Mouse (Mus musculus) limb, embryonic 13.5 days (tissue): ENCODE data around the gene Mrpl33. TPM values are rescaled to one million over a fixed set of nuclear protein-coding genes. Genes with fewer than 3 reads are reported as not detected.
A peak's percentile ranks its signal among the peaks of the same experiment; 100 is the strongest.
"Not testable (repeated sequence)": the region's sequence is repeated elsewhere in the genome, so short reads cannot be mapped to it uniquely, and the experiment has no call there.

Source experiments
- ATAC-seq: fragments of 200-750 bp; cut with Nextera tagmentation; 2 replicates; pipeline ENCODE4 v1.8.0; 2017; ENCODE audit warnings: low read depth, moderate number of reproducible peaks, moderate TSS enrichment; ENCODE audit not compliant: low FRiP score
- H3K27ac ChIP-seq: fragments of 300-500 bp; sonication (generic); 2 replicates; pipeline ENCODE4 v1.5.1; 2015; ENCODE audit warnings: inconsistent platforms, mild to moderate bottlenecking, moderate library complexity
- H3K27me3 ChIP-seq: fragments of 300-500 bp; sonication (generic); 2 replicates; pipeline ENCODE4 v1.6.1; 2015; ENCODE audit warnings: mild to moderate bottlenecking, inconsistent platforms
- H3K36me3 ChIP-seq: fragments of 300-500 bp; sonication (generic); 2 replicates; pipeline ENCODE4 v1.6.1; 2015; ENCODE audit warnings: inconsistent platforms, mild to moderate bottlenecking, moderate library complexity
- H3K4me1 ChIP-seq: fragments of 300-500 bp; sonication (generic); 2 replicates; pipeline ENCODE4 v1.6.1; 2015; ENCODE audit warnings: inconsistent platforms
- H3K4me2 ChIP-seq: fragments of 300-500 bp; sonication (generic); replicated peaks from 2 replicates; pipeline ENCODE4 v1.6.1; 2015; ENCODE audit warnings: inconsistent platforms, mild to moderate bottlenecking, moderate library complexity
- H3K4me3 ChIP-seq: fragments of 300-500 bp; sonication (generic); 2 replicates; pipeline ENCODE4 v1.5.1; 2015; ENCODE audit warnings: moderate library complexity, mild to moderate bottlenecking, inconsistent platforms
- H3K9ac ChIP-seq: fragments of 300-500 bp; sonication (generic); 2 replicates; pipeline ENCODE4 v1.6.1; 2015; ENCODE audit warnings: mild to moderate bottlenecking, inconsistent platforms
- H3K9me3 ChIP-seq: fragments of 300-500 bp; sonication (generic); 2 replicates; pipeline ENCODE4 v1.6.1; 2016; ENCODE audit warnings: inconsistent platforms
- WGBS: fragments of 180-500 bp; shearing (Covaris S2); methylation state at CpG from one replicate; pipeline ENCODE4 v1.1.7; 2015; 5-methylcytosine and 5-hydroxymethylcytosine counted together
- polyA plus RNA-seq: library from polyadenylated mRNA; unstranded; fragments of >200 nt; fragmentation: Nextera tagmentation; extraction: Ambion mirVana; gene quantifications from 2 replicates; pipeline ENCODE4 v1.2.1, GENCODE M21; 2015

The Mrpl33 gene
- polyA plus RNA-seq, 1 experiment from 2014 or later = 259 TPM

DNA sequence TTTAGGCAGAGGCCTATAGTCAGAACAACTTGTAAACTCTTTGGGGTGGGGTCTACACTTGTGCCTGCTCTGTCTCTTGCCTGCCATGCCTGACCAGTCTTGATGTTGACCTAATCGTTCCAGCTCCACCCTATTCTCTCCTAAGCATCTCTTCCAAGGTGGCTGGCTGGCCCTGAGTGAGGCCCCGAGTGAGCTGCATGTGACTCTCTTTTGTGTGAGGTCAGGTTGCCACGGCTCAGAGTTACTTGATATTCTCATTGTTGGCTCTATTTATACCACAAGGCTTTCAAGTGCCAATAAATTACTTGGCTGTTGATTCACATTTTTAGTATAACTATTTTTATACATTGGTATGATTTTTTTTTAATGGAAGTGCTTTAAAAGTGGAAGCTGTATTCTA is 30.4 kb downstream of the Mrpl33 start:
- H3K4me3 ChIP-seq = no peak overlapping the region
- H3K36me3 ChIP-seq = peaks cover 6% of the 10 kb centered on the region
- no peaks in the 10 kb centered on the region for H3K27me3 ChIP-seq
- H3K9ac ChIP-seq = no peak overlapping the region
- H3K4me2 ChIP-seq = no peak overlapping the region
- WGBS = 56% methylated on average over 3 of the region's 3 CpGs
- H3K4me1 ChIP-seq = peaks cover 12% of the 10 kb centered on the region
- no peak for ATAC-seq
- no peak overlapping the region for H3K27ac ChIP-seq
- H3K9me3 ChIP-seq = no peaks in the 10 kb centered on the region

DNA sequence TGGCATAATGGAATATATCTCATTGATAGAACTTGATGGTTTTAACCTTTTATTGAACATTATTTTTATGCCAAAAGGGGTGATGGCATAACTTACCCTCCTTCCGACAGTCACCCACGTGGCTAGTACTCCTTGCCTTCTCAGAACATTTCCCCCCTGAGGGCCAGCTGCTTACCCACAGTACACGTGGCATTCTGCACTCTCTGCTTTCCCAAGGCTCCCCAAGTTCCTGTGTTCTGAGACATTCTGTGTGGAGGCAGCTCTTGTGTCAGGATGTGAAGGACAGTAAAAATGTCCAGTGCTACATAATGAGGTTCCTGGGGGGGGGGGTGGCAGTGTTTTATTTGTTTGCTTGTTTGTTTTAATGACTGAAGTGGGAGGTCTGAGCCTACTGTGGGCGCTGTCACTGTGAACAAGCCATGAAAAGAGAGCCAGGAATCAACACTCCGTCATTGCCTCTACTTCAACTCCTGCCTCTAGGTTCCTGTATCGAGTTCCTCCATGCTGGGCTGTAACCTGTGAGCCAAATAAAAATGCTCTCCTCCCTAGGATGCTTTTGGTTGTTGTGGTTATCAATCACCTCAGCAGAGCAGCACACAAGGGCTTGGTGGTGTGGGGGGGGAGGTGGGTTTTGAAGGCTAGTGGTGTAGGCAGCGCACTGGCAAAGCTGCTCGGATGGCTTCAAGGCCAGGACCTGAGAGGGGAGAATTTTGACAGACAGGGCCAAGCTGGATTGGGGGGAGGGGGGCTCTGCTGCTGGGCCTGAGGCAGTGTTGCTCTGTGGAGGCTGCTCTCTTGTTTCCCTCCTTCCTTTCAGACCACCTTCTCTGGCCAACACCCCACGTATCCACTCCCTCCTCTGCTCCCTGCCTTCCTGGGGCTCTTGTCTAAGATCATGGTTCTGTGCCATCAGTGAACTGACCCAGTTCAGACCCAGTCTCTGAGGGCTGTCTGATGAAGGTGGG is 31.1 kb downstream of the Mrpl33 start:
- H3K4me3 ChIP-seq = no peak overlapping the region
- no peak for ATAC-seq
- H3K9ac ChIP-seq = no peak overlapping the region
- H3K4me1 ChIP-seq = peaks cover 12% of the 10 kb centered on the region
- no peak overlapping the region for H3K27ac ChIP-seq
- 46% methylated on average over 9 of the region's 9 CpGs for WGBS
- H3K9me3 ChIP-seq = no peaks in the 10 kb centered on the region
- no peaks in the 10 kb centered on the region; the same call in none of the 2 replicates for H3K36me3 ChIP-seq
- H3K27me3 ChIP-seq = no peaks in the 10 kb centered on the region
- no peak overlapping the region for H3K4me2 ChIP-seq

DNA sequence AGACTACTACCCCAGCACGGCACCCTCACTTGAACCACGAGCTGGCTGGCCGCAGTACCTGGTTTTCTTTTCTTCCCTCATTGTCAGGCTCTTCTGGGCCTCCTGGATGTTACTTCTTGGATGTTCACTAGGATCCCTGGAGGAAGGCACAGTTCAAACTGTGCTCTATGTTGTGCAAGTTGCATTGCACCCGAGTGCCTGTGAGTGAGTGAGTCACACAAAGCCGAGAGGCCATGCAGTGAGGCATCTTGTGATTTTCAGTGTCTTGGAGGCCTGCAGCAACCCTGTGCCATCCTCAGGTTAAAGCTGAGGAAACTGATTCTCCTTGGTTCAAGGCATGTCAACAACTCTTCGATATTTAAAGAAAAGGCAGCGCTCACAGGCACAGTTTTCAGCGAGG is 31.8 kb downstream of the Mrpl33 start:
- Histone ChIP-seq H3K4me3 (no peak overlapping the region), H3K36me3 (no peaks in the 10 kb centered on the region; the same call in none of the 2 replicates), H3K4me2 (no peak overlapping the region), H3K27ac (no peak overlapping the region), H3K9ac (no peak overlapping the region), H3K9me3 (no peaks in the 10 kb centered on the region), H3K27me3 (no peaks in the 10 kb centered on the region), H3K4me1 (peaks cover 12% of the 10 kb centered on the region)
- 85% methylated on average over 8 of the region's 8 CpGs for WGBS
- no peak for ATAC-seq

DNA sequence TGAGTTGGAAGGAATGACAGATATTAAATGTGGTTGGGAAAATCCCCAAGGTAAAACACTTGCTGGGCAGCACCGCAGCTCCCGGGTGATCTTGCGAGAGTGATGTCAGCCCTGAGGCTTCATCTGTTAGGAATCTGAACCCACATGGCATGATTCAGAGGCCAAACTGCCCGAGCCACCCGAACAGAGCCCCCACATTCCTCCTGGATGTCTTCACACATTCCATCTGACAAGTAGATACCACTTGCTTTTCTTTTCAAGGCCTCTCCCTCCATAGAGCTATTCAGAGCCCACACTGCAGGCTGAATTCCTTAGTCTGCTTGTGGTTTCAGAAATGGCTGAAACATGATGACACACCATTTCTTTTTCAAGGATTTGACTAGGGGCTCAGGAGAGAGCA is 33.3 kb downstream of the Mrpl33 start:
- peak overlapping the region; percentile 74; the same call in 1 of the 2 replicates for H3K27ac ChIP-seq
- no peaks in the 10 kb centered on the region for H3K9me3 ChIP-seq
- H3K9ac ChIP-seq = no peak overlapping the region
- no peak overlapping the region for H3K4me3 ChIP-seq
- peaks cover 12% of the 10 kb centered on the region for H3K4me1 ChIP-seq
- WGBS = 41% methylated on average over 5 of the region's 5 CpGs
- H3K4me2 ChIP-seq = no peak overlapping the region
- no peaks in the 10 kb centered on the region; the same call in 1 of the 2 replicates for H3K36me3 ChIP-seq
- ATAC-seq = peak; percentile 79
- H3K27me3 ChIP-seq = no peaks in the 10 kb centered on the region

DNA sequence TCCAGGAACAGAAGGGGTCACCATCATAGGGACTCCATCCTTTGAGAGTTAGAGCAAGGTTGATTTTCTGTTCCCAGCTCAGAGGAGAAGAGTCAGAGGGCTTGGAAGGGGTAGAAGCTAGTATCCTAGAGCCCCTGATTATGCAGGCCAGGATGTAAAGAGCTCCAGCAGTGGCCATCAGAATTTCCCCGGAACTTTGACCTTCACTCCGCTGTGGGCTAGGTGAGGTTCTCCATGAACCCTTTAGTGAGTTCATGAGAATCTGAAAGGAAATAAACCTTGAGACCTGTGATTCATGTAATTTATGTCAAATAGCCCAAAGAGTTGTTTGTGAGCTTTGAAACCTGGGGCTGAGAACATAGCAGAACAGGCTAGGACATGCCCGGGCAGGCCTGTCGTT is 34.4 kb downstream of the Mrpl33 start:
- H3K4me2 ChIP-seq, H3K9me3 ChIP-seq, ATAC-seq, H3K27ac ChIP-seq, H3K36me3 ChIP-seq, H3K4me3 ChIP-seq, H3K9ac ChIP-seq, H3K27me3 ChIP-seq: not testable (repeated sequence)
- 93% methylated on average over 4 of the region's 4 CpGs for WGBS
- peaks cover 12% of the 10 kb centered on the region for H3K4me1 ChIP-seq

DNA sequence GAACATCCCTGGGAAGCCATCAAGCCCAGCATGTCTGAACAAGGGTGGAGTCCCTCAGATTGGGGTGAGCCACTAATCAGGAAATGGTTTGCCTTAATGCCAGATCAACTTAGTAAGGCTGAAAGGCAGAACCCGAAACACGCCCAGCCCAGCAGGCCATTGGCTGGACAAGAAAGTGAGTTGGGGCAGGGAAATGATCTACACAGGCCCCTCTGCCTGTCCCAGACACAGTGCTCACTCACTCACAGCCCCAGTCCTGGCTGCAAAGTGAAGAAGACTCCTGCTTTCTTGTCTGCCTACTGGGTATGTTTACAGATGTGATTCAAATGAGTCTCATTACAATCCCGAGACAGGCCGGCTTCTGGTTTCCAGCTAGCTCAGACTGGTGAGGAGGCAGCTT is 37.4 kb downstream of the Mrpl33 start:
- Histone ChIP-seq H3K27ac (no peak overlapping the region), H3K4me3 (no peak overlapping the region)

DNA sequence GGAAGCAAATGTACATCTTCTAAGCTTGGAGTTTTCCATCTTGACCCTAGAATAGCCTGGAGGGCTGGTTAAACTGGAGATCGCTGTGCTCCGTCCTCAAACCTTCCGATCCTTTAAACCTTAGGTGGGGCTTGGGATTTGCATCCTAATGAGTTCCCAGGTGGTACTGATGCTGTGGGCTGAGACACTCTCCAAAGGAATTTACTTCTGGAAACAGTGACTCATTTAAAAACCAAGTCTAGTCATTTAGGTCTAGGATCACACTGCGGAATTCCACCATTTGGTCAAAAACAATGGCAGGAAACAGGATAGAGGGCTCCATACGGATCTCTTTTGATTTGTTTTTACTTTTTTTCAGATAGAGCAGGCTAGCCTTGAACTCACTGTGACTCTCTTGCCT is 37.9 kb downstream of the Mrpl33 start:
- Histone ChIP-seq H3K4me2 (no peak overlapping the region), H3K4me3 (no peak overlapping the region), H3K4me1 (peaks cover 5% of the 10 kb centered on the region; the same call in 1 of the 2 replicates), H3K27me3 (no peaks in the 10 kb centered on the region), H3K9me3 (no peaks in the 10 kb centered on the region), H3K36me3 (no peaks in the 10 kb centered on the region), H3K27ac (no peak overlapping the region), H3K9ac (no peak overlapping the region)
- ATAC-seq = no peak
- 71% methylated on average over 5 of the region's 5 CpGs for WGBS

More for the DNA sequence above, 37.4 kb downstream of the Mrpl33 start:
- WGBS = 67% methylated on average over 4 of the region's 4 CpGs
- Histone ChIP-seq H3K9me3 (no peaks in the 10 kb centered on the region), H3K36me3 (no peaks in the 10 kb centered on the region), H3K9ac (no peak overlapping the region), H3K4me1 (peaks cover 5% of the 10 kb centered on the region; the same call in 1 of the 2 replicates), H3K27me3 (no peaks in the 10 kb centered on the region), H3K4me2 (no peak overlapping the region)
- ATAC-seq = no peak

DNA sequence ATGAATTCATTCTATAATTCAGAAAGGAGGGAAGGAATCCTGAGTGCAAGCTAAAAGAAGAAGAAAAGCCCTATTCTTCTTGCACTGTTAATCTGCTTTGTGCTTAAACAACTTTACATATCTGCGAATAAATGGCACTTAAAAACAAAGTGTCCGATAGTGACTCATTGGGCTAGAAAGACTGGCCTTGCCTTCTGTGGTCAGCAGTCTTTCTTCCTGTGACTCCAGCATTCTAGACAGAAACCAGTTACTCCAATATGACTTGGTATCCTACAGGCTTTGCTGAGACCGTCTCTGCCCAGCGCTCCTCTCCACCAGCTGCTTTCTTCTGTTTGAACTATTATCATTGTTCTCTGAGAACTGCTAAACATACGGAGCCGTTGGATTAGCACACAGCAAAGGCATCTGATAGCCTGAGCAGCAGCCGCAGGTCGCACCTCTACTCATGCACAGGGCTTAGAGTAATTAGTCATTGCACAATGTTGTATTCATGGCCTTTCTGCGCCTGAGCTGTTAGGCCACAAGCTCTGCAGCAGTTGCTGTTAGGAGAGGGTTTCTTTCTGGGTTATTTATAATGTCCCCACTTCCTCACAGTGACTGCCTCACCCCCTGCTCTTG is 40.0 kb downstream of the Mrpl33 start:
- Histone ChIP-seq H3K4me2 (no peak overlapping the region), H3K4me1 (no peaks in the 10 kb centered on the region), H3K36me3 (peaks cover 12% of the 10 kb centered on the region), H3K9ac (no peak overlapping the region), H3K27me3 (no peaks in the 10 kb centered on the region), H3K27ac (no peak overlapping the region), H3K4me3 (no peak overlapping the region), H3K9me3 (no peaks in the 10 kb centered on the region)
- ATAC-seq = no peak
- WGBS = 69% methylated on average over 9 of the region's 9 CpGs

DNA sequence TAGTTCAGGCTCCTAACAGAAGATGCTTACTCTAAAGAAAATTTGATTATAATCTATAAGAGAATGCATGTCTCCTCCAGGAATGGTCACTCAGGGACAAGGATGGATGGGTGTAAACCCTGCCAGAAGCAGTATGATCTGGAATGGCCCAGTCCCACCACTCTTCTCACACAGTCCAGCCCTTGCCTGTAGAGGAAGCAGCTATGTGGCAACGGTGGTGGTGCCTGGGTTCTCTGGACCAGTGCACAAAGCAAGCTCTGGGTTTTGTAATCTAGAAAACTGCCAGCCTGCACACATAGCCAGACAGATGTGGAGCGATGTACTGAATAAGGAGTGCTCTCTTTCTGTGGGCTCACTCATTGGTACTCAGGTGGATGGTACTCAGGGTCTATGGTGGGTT is 43.8 kb downstream of the Mrpl33 start:
- ATAC-seq = no peak
- Histone ChIP-seq H3K27me3 (no peaks in the 10 kb centered on the region), H3K9me3 (no peaks in the 10 kb centered on the region), H3K4me3 (no peak overlapping the region), H3K36me3 (peaks cover 16% of the 10 kb centered on the region), H3K4me2 (no peak overlapping the region), H3K4me1 (no peaks in the 10 kb centered on the region), H3K9ac (no peak overlapping the region), H3K27ac (no peak overlapping the region)
- 88% methylated on average over 2 of the region's 2 CpGs for WGBS

DNA sequence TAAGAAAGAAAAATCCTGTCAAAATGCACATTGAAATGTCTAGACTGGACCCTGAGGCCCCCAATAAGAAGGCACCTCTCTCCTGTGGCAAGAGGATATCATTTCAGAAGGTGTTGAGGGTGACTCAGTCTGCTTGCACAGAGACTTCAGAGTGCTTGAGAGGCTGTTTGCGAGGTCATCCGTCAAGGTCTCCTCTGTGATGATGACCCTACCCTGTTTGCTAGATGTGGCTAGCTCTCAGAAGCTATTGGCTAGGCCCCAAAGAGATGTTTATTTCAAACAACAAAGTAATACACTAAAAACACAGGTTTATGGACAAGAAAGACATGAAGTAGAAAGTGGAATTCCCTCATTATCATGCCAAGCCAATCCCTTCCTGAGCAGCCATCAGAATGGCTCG is 45.6 kb downstream of the Mrpl33 start:
- H3K27ac ChIP-seq = no peak overlapping the region
- 90% methylated on average over 3 of the region's 3 CpGs for WGBS
- no peaks in the 10 kb centered on the region for H3K4me1 ChIP-seq
- H3K36me3 ChIP-seq = peaks cover 16% of the 10 kb centered on the region
- no peak overlapping the region for H3K4me3 ChIP-seq
- no peaks in the 10 kb centered on the region for H3K27me3 ChIP-seq
- ATAC-seq = no peak
- no peak overlapping the region for H3K4me2 ChIP-seq
- no peak overlapping the region for H3K9ac ChIP-seq
- H3K9me3 ChIP-seq = no peaks in the 10 kb centered on the region

DNA sequence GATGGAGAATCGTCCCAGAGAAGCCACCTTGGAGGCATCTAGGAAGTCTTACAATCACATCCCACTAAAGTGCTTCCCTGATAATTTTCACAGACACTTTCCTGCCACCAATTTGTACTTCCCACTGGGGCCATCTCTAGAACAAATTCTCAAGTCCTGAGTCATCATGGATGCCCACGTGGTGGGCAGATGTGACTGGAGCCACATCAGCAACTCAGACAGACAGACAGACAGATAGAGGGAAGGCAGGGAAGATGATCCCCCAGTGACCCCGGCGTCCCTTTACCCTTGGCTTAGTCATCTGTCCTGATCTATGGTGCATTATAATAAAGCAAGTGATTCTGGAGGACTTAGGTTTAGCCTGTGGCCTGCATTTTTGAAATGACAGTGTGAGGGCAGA is 47.5 kb downstream of the Mrpl33 start:
- Histone ChIP-seq H3K9me3 (no peaks in the 10 kb centered on the region), H3K27me3 (no peaks in the 10 kb centered on the region), H3K4me2 (no peak overlapping the region), H3K27ac (no peak overlapping the region), H3K4me3 (no peak overlapping the region), H3K36me3 (peaks cover 16% of the 10 kb centered on the region), H3K9ac (no peak overlapping the region), H3K4me1 (no peaks in the 10 kb centered on the region)
- ATAC-seq = no peak
- WGBS = 81% methylated on average over 4 of the region's 4 CpGs

DNA sequence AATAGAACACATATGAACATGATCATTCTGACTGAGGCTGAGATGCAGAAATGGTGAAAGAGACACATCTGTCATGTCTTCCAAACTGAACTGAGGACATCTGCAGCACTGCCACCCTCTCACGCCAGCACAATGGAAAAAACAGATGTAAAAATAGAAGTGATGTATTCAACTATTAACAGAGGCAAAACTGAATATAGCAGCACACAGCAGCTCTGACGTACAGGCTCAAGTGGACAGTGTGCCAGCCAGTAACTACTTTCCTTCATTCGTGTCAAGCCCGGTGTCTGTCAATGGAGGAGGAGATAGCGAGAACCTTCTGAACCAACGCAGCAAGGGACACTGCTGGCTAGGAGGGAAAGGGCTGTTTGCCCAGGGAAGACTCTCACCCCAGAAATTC is 48.1 kb downstream of the Mrpl33 start:
- 91% methylated on average over 6 of the region's 6 CpGs for WGBS
- no peak for ATAC-seq
- no peaks in the 10 kb centered on the region for H3K4me1 ChIP-seq
- peaks cover 16% of the 10 kb centered on the region for H3K36me3 ChIP-seq
- H3K27ac ChIP-seq = no peak overlapping the region
- no peak overlapping the region for H3K4me2 ChIP-seq
- H3K4me3 ChIP-seq = no peak overlapping the region
- H3K27me3 ChIP-seq = no peaks in the 10 kb centered on the region
- H3K9ac ChIP-seq = no peak overlapping the region
- no peaks in the 10 kb centered on the region for H3K9me3 ChIP-seq
